Mouse (Mus musculus): ENCODE data around the gene Ephx1. TPM values are rescaled to one million over a fixed set of nuclear protein-coding genes. Genes with fewer than 3 reads are reported as not detected.

Gene Ephx1
- 56.2 TPM for total RNA-seq (2023)

DNA sequence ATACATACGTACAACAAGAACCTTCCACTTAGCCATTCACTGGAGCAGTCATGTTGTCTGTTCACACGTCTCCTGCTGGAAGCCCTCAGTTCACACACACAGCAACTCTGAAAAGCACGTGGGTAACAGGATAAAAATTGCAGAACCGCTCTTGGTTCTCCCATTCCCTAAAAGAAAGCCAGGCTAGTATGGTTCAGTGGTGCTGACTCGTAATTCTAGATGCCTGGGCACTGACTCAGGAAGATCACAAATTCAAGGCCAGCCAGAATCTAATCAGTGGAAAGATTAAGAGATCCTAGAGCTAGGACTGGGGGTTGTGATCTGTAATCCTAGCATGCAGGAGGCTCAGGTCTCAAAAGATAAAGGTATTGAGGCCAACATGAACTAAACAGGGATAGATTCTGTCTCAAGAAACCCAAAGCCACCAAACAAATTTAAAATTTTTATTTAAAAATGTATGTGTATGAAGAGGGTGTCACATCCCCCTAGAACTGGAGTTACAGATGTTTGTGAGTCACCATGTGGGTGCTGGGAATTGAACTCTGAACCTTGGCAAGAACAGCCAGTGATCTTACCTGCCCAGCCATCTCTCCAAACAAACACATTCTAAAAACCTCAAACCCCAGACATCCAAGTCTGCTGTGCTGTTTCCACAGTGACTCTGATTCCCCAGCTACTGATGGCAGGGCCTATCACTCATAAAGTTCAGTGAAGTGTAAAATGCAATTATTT, at the start of gene Ephx1:
Gene Ephx1 (minus strand): TSS at position 149 of the 732 bp plus-strand sequence.

DNA sequence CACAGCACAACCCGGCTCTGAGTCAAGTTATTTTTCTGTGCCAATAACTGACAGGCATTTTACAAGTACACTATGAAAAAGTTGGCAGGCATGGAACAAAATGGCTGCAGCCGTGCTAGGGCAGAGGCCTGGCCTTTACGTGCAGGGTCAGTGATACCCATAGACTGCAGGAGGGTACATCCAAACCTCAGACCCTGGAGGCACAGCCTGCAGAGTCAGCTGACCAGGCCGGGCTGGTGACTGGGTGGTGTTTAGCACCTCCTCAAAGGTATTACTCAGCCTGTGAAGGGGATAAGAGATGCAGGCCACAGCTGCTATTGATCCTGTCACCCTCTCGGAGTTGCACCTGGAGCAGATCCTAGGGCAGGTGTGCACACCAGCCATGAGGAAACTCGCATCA, 30.2 kb upstream of the Ephx1 start, which contains the start of gene 9130409I23Rik:
Gene 9130409I23Rik (plus strand): TSS at position 301 of the 400 bp plus-strand sequence.

DNA sequence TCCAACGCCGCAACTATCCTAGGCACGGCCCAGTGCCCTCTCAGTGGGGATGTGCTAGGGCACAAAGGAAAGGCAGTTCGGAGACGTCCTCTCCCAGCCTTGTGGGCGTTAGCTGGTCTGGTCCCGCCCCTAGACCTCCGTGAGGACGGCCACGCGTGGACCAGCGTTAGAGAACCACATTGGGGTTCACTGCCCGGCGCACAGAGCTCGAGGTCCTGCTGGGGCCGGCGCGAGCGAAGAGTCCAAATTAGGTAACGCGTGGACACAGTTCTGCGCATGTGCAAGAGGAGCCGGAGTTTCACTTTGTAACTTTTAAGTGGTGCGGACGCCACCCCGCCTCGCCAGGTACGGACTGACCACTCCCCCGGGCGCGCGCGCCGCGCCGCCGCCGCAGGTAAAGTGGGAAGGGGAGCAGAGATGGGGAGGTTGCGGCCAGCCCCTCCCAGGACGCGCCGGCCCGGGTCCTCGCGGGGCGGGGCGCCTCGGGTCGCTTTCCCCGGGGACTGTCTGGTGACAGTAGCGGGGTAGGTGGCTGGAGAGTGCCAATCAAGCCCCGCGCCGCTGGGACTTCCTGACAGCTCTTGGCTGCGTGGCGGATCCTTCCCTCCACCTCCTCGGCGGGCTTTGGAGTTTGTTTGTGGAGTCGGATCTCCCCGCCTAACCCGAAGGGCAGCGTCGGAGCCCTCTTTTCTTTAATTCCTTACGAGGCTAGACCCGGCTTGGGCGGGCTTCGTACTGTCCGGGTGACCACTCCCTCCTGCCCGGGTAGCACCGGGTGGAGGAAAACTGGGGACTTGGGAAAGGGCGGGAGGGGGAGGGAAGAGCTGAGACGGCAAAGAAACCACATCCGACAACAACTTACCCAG, 78.3 kb downstream of the Ephx1 start, which contains the start of gene Tmem63a:
Gene Tmem63a (plus strand): TSS at position 179 of the 866 bp plus-strand sequence.

DNA sequence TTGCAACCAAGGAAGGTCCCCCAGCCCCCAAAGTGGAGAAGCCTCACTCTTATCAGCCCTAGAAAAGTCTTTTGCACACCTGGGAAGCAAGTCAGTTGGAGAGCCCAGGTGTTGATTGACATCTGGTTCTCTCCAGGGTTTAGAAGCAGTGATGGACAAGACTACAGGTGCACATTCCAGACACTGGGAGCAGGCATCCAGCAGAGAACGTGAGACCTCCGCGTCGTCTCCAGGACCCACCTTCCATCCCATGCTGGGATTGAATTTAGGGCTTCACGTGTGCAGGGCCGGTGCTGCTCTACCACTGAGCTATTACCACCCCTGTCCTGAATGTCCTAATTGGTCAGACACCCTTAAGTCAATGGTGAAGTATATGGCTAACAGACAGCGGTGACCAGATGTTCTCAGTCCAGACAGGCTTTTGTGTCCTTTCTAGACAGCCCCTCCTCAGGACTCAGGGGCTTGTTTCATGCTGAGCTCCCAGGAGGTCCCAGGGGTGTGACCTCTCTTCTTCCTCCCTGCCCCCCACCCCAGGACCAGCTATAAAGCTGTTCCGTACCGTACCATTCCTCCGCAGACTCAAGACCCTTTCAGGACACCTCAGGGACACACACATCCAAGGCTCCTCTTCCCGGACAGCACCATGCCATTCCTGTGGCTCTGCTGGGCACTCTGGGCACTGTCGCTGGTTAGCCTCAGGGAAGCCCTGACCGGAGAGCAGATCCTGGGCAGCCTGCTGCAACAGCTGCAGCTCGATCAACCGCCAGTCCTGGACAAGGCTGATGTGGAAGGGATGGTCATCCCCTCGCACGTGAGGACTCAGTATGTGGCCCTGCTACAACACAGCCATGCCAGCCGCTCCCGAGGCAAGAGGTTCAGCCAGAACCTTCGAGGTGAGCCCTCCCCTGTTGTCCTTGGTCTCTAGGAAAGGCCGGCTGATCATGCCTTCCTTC, 86.0 kb downstream of the Ephx1 start, which contains the start of gene Lefty1:
Gene Lefty1 (plus strand): TSS at position 556 of the 953 bp plus-strand sequence.

Other genes starting within 250 kb of the Ephx1 start
- 746 TPM for gene H3f3a, start 207.0 kb downstream of the Ephx1 start, total RNA-seq (2023)
- gene Sde2, start 169.8 kb downstream of the Ephx1 start, total RNA-seq (2023) = 74.2 TPM
- not detected for gene Lefty2, start 127.8 kb downstream of the Ephx1 start, total RNA-seq (2023)
- gene Pycr2, start 116.6 kb downstream of the Ephx1 start, total RNA-seq (2023) = 50.2 TPM
- gene Lefty1, start 85.9 kb downstream of the Ephx1 start, total RNA-seq (2023) = not detected
- gene Tmem63a, start 78.6 kb downstream of the Ephx1 start, total RNA-seq (2023) = 59.8 TPM
- gene 9130409I23Rik, start 30.3 kb upstream of the Ephx1 start, total RNA-seq (2023) = not detected
- gene Nvl, start 123.3 kb upstream of the Ephx1 start, total RNA-seq (2023) = 31.4 TPM
- gene Cnih4, start 123.8 kb upstream of the Ephx1 start, total RNA-seq (2023) = 17.9 TPM
- 340 TPM for gene Wdr26, start 191.1 kb upstream of the Ephx1 start, total RNA-seq (2023)